Mouse (Mus musculus): ENCODE measurements around the gene Galm. TPM values are rescaled to one million over a fixed set of nuclear protein-coding genes. Genes with fewer than 3 reads are reported as not detected.

Gene Galm
- 2.8 TPM for polyA plus RNA-seq (2015; fragmentation: Illumina TruSeq; extraction: RNeasy Lipid Tissue Mini Kit (QIAGEN cat#74804); ENCODE audit: low read depth, low replicate concordance)

DNA sequence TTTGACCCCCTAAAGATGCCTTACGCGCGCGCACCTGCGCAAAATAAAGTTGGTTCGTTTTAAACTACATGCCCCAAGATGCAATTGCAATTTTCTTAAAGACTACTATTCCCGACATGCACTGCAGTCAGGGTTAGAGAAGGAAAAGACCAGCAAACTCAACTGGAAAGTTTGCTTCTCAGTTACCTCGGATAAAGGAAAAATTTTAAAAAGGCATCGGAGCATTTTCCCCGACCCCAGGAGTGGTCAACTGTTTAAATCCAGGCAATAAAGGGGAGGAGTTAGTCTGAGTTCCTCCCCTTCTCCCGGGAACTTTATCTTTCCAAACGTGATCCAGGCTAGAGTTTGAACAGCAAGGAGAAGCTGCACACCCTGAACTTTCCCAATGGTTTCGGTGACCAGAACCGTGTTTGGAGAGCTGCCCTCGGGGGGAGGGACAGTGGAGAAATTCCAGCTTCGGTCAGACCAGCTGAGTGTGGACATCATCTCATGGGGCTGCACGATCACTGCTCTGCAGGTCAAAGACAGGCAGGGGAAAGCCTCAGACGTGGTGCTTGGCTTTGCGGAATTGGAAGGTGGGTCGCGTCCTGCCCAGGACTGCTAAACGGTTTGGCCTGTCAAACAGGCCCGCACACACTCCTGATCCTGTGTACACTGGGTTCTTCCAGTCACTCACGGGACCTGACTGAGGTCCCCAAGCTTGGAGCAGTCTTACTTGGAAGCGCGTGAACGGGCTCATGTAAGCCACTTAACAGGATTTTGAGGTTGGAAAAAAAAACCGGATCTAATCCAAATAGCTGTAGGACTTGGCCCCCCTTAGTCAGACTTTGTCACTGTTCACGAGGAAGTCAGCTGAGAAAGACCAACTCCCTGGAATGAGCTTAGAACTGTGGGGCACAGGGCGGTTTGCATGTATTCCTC lies at the start of gene Galm:
Gene Galm (plus strand): TSS at position 141 of the 921 bp plus-strand sequence.

DNA sequence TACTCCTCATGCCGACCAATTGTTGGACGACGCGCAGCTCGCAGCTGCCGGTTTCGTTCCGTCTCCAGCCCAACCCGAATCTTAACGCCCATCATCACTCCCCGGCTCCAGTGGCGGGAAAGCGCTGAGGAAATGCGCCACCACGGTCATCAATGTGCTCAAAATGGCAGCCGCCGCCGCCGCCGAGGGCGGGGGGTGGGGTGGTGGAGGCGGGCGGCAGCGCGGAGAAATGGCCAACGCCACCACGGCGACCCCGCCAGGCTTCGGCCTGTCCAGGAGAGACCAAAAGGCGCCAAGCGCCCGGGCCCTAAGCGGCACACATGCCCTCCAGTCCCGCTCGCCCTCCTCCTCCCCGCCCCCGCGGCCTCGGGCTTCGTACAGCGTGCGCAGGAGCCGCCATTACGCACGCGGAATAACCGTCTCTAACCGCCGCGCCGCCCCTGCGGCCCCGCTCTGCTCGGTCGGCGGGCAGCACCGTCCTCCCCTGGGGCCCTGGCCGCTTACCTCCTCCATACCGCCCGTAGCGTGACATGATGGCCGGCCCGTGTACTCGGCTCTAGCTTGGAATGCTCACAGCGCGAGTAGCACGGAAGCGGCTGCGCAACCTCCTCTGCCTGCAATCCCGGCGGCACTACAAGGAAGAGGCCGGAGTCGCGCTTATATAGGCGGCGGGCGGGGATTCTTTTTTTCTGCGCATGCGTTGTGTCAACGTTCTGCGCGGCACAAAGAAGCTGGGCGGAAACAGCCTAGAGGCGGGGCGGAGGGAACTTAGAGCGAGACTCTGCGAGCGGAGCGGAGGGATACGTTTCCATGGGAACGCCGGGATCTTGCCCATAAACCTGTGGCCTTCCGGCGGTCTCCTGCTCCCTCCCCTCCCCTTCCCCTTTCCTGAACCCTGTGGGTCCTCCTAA lies 79.7 kb downstream of the Galm start, which contains the start of the genes Srsf7 and Ttc39d:
Gene Srsf7 (minus strand): TSS at position 637 of the 911 bp plus-strand sequence.
Gene Ttc39d (plus strand): TSS at position 790 of the 911 bp plus-strand sequence.

DNA sequence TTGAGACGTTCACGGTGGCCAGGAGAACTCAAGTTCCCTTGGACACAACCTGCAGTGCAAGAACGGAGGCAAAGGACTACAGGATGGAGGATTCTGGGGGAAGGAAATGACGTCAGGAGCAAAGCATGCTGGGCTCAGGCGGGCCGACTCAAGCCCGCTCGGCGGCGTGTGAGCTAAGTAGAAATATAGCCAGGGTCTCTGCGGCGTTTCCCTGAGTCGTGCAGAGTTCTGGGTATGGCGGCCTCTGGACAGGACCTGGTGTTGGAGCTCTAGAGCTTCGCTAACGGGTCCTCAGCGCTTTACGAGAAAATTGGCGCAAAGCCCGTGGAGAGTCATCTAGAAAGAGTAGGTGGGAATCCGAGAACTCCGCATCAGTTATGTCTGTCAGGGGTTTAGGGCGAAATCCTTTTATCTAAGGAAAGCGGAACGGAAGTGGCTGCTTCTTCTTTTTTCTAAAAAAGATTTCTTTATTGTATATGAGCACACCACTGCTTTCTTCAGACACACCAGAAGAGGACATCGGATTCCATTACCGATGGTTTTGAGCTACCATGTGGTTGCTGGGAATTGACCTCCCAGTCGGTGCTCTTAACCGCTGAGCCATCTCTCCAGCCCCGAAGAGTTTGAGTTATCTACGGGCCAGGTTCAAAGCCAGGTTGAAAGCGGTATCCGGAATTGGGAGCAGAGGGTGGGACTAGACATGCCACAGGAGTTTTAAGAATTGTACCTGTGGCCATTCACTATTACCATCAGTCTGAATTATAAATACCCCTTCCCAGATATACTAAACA lies 97.2 kb downstream of the Galm start, which contains the start of gene Gemin6:
Gene Gemin6 (plus strand): TSS at position 116 of the 791 bp plus-strand sequence.

Other genes with a start within 250 kb of the Galm start
- 55.9 TPM for gene Atl2, start 231.3 kb upstream of the Galm start, polyA plus RNA-seq (2015; fragmentation: Illumina TruSeq; extraction: RNeasy Lipid Tissue Mini Kit (QIAGEN cat#74804); ENCODE audit: low read depth, low replicate concordance)
- gene Hnrnpll, start 65.1 kb upstream of the Galm start, polyA plus RNA-seq (2015; fragmentation: Illumina TruSeq; extraction: RNeasy Lipid Tissue Mini Kit (QIAGEN cat#74804); ENCODE audit: low read depth, low replicate concordance) = 57.6 TPM
- gene Srsf7, start 79.8 kb downstream of the Galm start, polyA plus RNA-seq (2015; fragmentation: Illumina TruSeq; extraction: RNeasy Lipid Tissue Mini Kit (QIAGEN cat#74804); ENCODE audit: low read depth, low replicate concordance) = 175 TPM
- not detected for gene Ttc39d, start 80.0 kb downstream of the Galm start, polyA plus RNA-seq (2015; fragmentation: Illumina TruSeq; extraction: RNeasy Lipid Tissue Mini Kit (QIAGEN cat#74804); ENCODE audit: low read depth, low replicate concordance)
- gene Gemin6, start 97.0 kb downstream of the Galm start, polyA plus RNA-seq (2015; fragmentation: Illumina TruSeq; extraction: RNeasy Lipid Tissue Mini Kit (QIAGEN cat#74804); ENCODE audit: low read depth, low replicate concordance) = 10.0 TPM
- gene Morn2, start 162.7 kb downstream of the Galm start, polyA plus RNA-seq (2015; fragmentation: Illumina TruSeq; extraction: RNeasy Lipid Tissue Mini Kit (QIAGEN cat#74804); ENCODE audit: low read depth, low replicate concordance) = 36.5 TPM
- gene Dhx57, start 163.0 kb downstream of the Galm start, polyA plus RNA-seq (2015; fragmentation: Illumina TruSeq; extraction: RNeasy Lipid Tissue Mini Kit (QIAGEN cat#74804); ENCODE audit: low read depth, low replicate concordance) = 22.9 TPM
- 0.73 TPM for gene Arhgef33, start 179.9 kb downstream of the Galm start, polyA plus RNA-seq (2015; fragmentation: Illumina TruSeq; extraction: RNeasy Lipid Tissue Mini Kit (QIAGEN cat#74804); ENCODE audit: low read depth, low replicate concordance)
- gene Gm10190, start 246.1 kb downstream of the Galm start, polyA plus RNA-seq (2015; fragmentation: Illumina TruSeq; extraction: RNeasy Lipid Tissue Mini Kit (QIAGEN cat#74804); ENCODE audit: low read depth, low replicate concordance) = not detected

Data from brain, adult 10 weeks (tissue).